Mouse (Mus musculus): ENCODE results near the gene Hist1h2an.

Hist1h2an gene

GRCm38 (mm10) chr13:21783255-21783617 lies 3.8 kb downstream of the Hist1h2an start, which contains the start of gene Hist1h3i:
Gene Hist1h3i (minus strand): TSS chr13:21783370.
- DNase-seq (ENCODE audit: low spot score), result peak; percentile 89

DNA sequence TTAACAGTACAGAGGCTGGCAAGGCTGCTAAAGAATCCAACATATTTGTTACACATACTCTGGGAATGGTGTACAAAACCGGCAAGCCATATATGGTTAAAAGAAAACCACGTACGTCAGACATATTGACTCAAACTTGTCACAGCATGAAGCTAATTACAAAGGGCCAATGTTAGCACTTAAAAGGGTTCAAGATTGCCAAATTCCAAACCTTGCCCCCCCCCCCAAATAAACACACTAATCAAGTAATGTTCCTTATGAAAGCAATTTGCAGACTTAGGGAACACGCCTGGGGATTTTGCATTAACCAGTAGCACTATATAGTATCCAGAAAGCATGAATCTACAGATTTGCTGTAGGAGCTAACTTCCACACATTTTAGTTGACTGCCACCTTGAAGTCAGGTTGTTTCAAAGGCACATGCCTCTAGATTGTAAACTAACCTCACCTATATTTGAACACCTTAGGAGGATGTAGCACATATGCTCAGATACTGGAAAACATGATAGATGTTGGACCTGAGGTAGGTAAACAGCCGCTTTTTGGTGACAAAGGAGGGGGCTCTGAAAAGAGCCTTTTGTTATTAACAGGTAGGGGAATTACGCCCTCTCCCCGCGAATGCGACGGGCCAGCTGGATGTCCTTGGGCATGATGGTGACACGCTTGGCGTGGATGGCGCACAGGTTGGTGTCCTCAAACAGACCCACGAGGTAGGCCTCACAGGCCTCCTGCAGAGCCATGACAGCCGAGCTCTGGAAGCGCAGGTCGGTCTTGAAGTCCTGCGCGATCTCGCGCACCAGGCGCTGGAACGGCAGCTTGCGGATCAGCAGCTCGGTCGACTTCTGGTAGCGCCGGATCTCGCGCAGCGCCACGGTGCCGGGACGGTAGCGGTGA lies 4.4 kb downstream of the Hist1h2an start:
- DNase-seq (ENCODE audit: low spot score), result peak; percentile 71

GRCm38 (mm10) chr13:21781639-21782038 lies 5.4 kb downstream of the Hist1h2an start:
- no peak for DNase-seq (ENCODE audit: low spot score)

DNA sequence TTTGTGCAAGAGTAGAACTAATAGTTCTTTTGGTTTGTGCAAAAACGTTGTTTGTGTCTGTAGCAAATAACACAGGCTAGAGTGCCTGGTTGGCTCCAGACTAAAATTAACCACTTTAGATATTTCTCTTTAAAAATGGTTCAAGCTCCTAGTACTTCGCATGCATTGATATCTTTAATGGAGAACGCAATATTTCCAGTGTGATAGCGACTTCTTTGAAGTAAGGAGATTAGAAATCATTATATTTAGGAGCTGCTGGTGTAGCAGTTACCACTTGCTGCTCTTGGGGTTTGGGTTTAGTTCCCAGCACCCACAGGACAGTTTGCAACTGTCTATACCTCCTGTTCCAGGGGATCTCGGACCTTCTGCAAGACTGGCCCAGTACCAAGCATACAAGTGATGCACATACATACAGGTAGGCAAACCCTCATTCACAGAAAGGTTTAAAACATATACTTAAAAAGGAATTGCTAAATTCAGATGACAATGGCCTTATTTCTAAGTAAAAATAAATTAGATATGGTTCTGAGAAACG lies 5.9 kb downstream of the Hist1h2an start:
- no peak for DNase-seq (ENCODE audit: low spot score)

GRCm38 (mm10) chr13:21779767-21780731 lies 7.0 kb downstream of the Hist1h2an start, which contains the start of gene Hist1h1b:
Gene Hist1h1b (minus strand): TSS chr13:21780625.
- peak; percentile 90 for DNase-seq (ENCODE audit: low spot score)

- DNase-seq (ENCODE audit: low spot score), result peak; percentile 85
These were observed 7.9 kb downstream of the Hist1h2an start for GRCm38 (mm10) chr13:21778814-21779766.

- no peak for DNase-seq (ENCODE audit: low spot score)
These were observed 31.3 kb downstream of the Hist1h2an start for GRCm38 (mm10) chr13:21755707-21756106.

GRCm38 (mm10) chr13:21754294-21755001 lies 32.6 kb downstream of the Hist1h2an start:
- DNase-seq (ENCODE audit: low spot score), result peak; percentile 51

GRCm38 (mm10) chr13:21753524-21754285 lies 33.3 kb downstream of the Hist1h2an start, which contains the start of the genes Hist1h2ak and Hist1h2bn:
Gene Hist1h2ak (minus strand): TSS chr13:21753827.
Gene Hist1h2bn (plus strand): TSS chr13:21754123.
- DNase-seq (ENCODE audit: low spot score), result peak; percentile 92

GRCm38 (mm10) chr13:21753051-21753523 lies 33.9 kb downstream of the Hist1h2an start:
- DNase-seq (ENCODE audit: low spot score), result peak; percentile 51

DNA sequence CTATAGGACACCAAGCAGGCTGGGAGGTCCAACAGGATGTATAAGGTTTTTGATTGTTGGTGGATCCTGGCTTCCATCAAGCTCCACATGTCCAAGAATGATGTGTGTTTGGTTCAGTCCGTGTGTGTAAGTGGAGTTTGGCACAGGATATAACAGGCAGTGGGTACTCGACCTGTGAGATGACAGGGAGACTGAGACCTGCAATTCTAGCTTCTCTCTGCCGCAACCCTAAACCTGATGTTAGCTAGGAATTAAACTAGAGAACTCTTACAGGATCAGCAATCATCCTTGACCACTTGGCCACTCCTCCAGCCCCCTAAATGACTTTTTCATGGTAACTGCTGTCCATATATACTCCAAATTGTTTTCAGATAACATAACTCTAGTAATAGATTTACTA lies 34.7 kb downstream of the Hist1h2an start:
- peak; percentile 20 for DNase-seq (ENCODE audit: low spot score)

GRCm38 (mm10) chr13:21751827-21752226 lies 35.2 kb downstream of the Hist1h2an start:
- DNase-seq (ENCODE audit: low spot score), result no peak

- DNase-seq (ENCODE audit: low spot score), result no peak
These were observed 35.6 kb downstream of the Hist1h2an start for GRCm38 (mm10) chr13:21751417-21751816.

DNA sequence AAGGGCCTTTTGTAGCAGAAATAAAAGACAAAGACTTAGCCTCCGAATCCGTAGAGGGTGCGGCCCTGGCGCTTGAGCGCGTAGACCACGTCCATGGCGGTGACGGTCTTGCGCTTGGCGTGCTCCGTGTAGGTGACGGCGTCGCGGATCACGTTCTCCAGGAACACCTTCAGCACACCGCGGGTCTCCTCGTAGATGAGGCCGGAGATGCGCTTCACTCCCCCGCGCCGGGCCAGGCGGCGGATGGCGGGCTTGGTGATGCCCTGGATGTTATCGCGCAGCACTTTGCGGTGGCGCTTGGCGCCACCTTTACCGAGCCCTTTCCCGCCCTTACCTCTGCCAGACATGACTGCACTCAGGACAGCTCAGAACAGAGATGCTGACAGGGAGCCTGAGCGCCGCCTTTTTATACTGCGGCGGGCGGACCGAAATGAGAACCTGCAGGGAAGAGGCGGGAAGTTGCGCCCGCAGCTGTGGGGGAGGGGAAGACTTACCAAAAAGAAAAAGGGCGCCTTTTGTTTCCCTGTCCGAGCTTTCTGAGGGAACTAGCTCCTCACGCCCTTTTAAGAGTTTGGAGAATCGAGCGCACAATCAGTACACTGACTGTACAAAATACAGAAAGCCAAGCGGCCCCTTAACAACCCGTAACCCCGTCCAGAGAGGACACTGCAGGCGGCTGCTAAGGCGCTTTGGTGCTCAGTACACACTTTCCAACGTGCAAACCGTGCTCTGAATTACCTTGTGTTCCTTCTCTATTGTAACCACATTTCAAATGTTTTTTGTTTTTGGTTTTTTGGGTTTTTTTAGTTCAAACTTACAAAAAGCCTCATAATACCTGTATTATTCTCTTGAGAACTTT lies 36.6 kb downstream of the Hist1h2an start, which contains the start of gene Hist1h4k:
TSS of gene Hist1h4k (minus strand) at position 347 of the 859 bp plus-strand sequence.
- peak; percentile 94 for DNase-seq (ENCODE audit: low spot score)

DNA sequence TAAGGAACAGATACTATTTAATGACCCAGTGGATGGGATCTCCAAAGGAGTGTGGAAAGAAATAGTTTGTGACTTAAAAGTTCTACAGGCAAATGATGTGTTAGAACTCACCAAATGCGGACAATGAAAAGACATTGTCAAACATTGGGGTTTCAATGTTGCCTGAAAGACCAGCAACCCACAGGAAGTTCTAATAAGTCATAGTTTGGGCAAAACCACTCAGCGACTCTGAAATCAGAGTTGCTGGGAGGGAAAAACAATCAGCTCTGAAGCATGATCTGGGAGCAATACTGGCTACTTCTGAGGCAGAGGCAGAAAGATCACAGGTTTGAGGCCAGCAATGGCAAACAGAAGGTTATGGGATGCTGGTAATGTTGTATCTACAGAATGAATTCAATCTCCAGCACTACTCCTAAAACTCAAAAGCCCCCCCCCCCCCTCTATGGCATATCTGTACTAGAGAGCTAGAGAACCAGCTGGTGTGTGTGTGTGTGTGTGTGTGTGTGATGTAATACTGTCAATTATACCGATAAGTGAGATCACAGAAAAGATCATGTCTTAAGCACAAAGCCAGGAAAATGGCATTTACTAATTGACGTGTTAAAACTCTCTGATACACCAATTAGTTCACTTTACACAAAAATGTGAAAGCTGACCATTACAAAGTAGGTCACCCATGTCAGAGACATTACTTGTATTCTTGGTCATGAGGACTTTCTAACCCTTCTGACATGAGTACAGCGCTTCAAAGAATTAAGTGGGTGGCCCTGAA lies 37.4 kb downstream of the Hist1h2an start:
- DNase-seq (ENCODE audit: low spot score), result peak; percentile 51

DNA sequence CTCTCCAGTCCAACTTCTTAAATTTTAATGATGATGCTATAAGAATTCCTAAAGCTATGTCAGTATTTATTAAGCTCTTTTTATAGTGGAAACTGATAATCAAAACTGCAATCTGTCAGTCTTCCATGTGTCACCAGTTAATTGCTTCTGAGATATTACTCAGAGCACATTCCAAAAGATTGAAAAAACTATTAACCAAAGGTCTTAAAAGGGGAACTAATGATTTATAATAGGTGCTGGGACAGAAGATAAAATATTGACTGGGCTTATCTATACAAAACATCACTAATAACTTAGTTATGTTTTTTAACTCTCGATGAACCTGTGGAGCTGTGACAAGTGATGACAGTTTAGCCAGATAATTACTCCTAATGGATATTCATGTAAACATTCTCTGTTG lies 42.0 kb downstream of the Hist1h2an start:
- DNase-seq (ENCODE audit: low spot score), result no peak

Measured in yolk sac, embryonic 10.5 days (tissue).